Mouse (Mus musculus) cerebellum, adult 9-11 months (tissue): ENCODE measurements around the gene Ttll11.
A peak's percentile ranks its signal among the peaks of the same experiment; 100 is the strongest.

Source experiments
- DNase-seq: peaks from one replicate; pipeline ENCODE4 v3.0.0; 2022

Gene Ttll11

GRCm38 (mm10) chr2:35963280-35963679, 16.4 kb downstream of the Ttll11 start:
- DNase-seq = no peak

- peak; percentile 47 for DNase-seq
These were observed 18.1 kb downstream of the Ttll11 start for GRCm38 (mm10) chr2:35961593-35962127.

- DNase-seq = no peak
These were observed 22.1 kb downstream of the Ttll11 start for GRCm38 (mm10) chr2:35957471-35958140.

- DNase-seq = no peak
These were observed 24.5 kb downstream of the Ttll11 start for GRCm38 (mm10) chr2:35955211-35955610.

GRCm38 (mm10) chr2:35952187-35952958, 27.3 kb downstream of the Ttll11 start:
- DNase-seq = no peak

- no peak for DNase-seq
These were observed 34.8 kb downstream of the Ttll11 start for GRCm38 (mm10) chr2:35944896-35945295.

GRCm38 (mm10) chr2:35942960-35943359, 36.8 kb downstream of the Ttll11 start:
- DNase-seq = no peak

GRCm38 (mm10) chr2:35935045-35935444, 44.7 kb downstream of the Ttll11 start:
- no peak for DNase-seq

GRCm38 (mm10) chr2:35933116-35933515, 46.6 kb downstream of the Ttll11 start:
- DNase-seq = no peak

- no peak for DNase-seq
These were observed 48.1 kb downstream of the Ttll11 start for GRCm38 (mm10) chr2:35931619-35932018.

GRCm38 (mm10) chr2:35930498-35931149, 49.1 kb downstream of the Ttll11 start:
- DNase-seq = peak; percentile 71

GRCm38 (mm10) chr2:35928133-35928532, 51.6 kb downstream of the Ttll11 start:
- DNase-seq = peak; percentile 63

GRCm38 (mm10) chr2:35924947-35925346, 54.8 kb downstream of the Ttll11 start:
- DNase-seq = no peak

- DNase-seq = no peak
These were observed 56.8 kb downstream of the Ttll11 start for GRCm38 (mm10) chr2:35922956-35923355.

- no peak for DNase-seq
These were observed 67.6 kb downstream of the Ttll11 start for GRCm38 (mm10) chr2:35912090-35912489.

GRCm38 (mm10) chr2:35911675-35912074, 68.0 kb downstream of the Ttll11 start:
- no peak for DNase-seq

- DNase-seq = peak; percentile 46
These were observed 69.0 kb downstream of the Ttll11 start for GRCm38 (mm10) chr2:35910740-35911139.

GRCm38 (mm10) chr2:35909353-35909752, 70.4 kb downstream of the Ttll11 start:
- DNase-seq = no peak

GRCm38 (mm10) chr2:35907578-35907977, 72.1 kb downstream of the Ttll11 start:
- no peak for DNase-seq

GRCm38 (mm10) chr2:35906174-35906798, 73.4 kb downstream of the Ttll11 start:
- DNase-seq = peak; percentile 79

- DNase-seq = no peak
These were observed 78.9 kb downstream of the Ttll11 start for GRCm38 (mm10) chr2:35900845-35901244.

GRCm38 (mm10) chr2:35899712-35900111, 80.0 kb downstream of the Ttll11 start:
- DNase-seq = no peak

GRCm38 (mm10) chr2:35899135-35899474, 80.6 kb downstream of the Ttll11 start:
- no peak for DNase-seq
